Mouse (Mus musculus): ENCODE results near the gene Snx9. TPM values are rescaled to one million over a fixed set of nuclear protein-coding genes. Genes with fewer than 3 reads are reported as not detected.

Gene Snx9
- total and polyA plus RNA-seq, 3 experiments = 26.7 to 55.5 (median 46.7) TPM

GRCm38 (mm10) chr17:5870696-5871095 lies 29.6 kb downstream of the Snx9 start:
- DNase-seq (ENCODE audit: low spot score) = no peak
- Histone ChIP-seq H3K4me3 (ENCODE audit: low read depth, low read length) (no peak overlapping the region), H3K36me3 (replicated peaks) (peaks cover 29% of the 10 kb centered on the region), H3K4me1 (ENCODE audit: insufficient read depth, low read depth, low read length) (peaks cover 16% of the 10 kb centered on the region), H3K9me3 (replicated peaks) (no peaks in the 10 kb centered on the region), H3K27me3 (ENCODE audit: insufficient read depth, low read length) (no peaks in the 10 kb centered on the region)
- no peak for TF ChIP-seq CTCF (IDR thresholded peaks at IDR 0.05; ENCODE audit: low read depth, low read length)
- TF ChIP-seq GATA1 (IDR thresholded peaks at IDR 0.05; ENCODE audit: borderline replicate concordance, low read length) = no peak
- no peak for TF ChIP-seq TAL1 (conservative IDR thresholded peaks at IDR 0.05; ENCODE audit: low read depth, low read length)
- no peak for TF ChIP-seq POLR2AphosphoS5 (IDR thresholded peaks at IDR 0.05; ENCODE audit: insufficient replicate concordance, low read depth, low read length)
- ATAC-seq (ENCODE audit: extremely low read depth, insufficient number of reproducible peaks, low FRiP score, poor library complexity, severe bottlenecking) = no peak

DNA sequence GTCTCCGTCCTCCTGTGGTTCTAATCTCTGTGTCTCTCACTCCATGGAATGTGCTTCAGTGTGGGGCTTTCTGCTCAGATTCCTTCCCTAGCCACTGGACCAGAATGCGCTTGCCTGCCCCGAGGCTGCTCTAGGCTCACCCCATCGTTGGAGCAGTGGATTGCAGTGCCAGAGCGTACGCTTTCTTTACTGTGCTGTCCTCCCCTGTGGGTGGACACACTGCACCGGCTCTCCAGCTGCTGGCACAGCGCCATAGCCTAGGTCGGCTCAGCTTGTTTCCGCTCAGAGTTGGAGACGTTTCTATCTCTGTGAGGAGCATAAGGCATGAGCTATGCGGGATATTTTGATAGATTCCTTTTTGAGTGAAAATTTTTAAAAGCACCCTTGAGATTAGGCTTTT lies 31.4 kb downstream of the Snx9 start:
- Histone ChIP-seq H3K9me3 (replicated peaks) (no peaks in the 10 kb centered on the region), H3K4me3 (ENCODE audit: low read depth, low read length) (no peak overlapping the region), H3K4me1 (ENCODE audit: insufficient read depth, low read depth, low read length) (peaks cover 18% of the 10 kb centered on the region), H3K36me3 (replicated peaks) (peaks cover 30% of the 10 kb centered on the region), H3K27me3 (ENCODE audit: insufficient read depth, low read length) (no peaks in the 10 kb centered on the region)
- ATAC-seq (ENCODE audit: extremely low read depth, insufficient number of reproducible peaks, low FRiP score, poor library complexity, severe bottlenecking) (no peak), DNase-seq (ENCODE audit: low spot score) (no peak)
- TF ChIP-seq GATA1 (IDR thresholded peaks at IDR 0.05; ENCODE audit: borderline replicate concordance, low read length) (no peak), POLR2AphosphoS5 (IDR thresholded peaks at IDR 0.05; ENCODE audit: insufficient replicate concordance, low read depth, low read length) (no peak), TAL1 (conservative IDR thresholded peaks at IDR 0.05; ENCODE audit: low read depth, low read length) (no peak), CTCF (IDR thresholded peaks at IDR 0.05; ENCODE audit: low read depth, low read length) (no peak), GATA2 (IDR thresholded peaks at IDR 0.05; ENCODE audit: borderline replicate concordance, low read depth, low read length) (no peak)

DNA sequence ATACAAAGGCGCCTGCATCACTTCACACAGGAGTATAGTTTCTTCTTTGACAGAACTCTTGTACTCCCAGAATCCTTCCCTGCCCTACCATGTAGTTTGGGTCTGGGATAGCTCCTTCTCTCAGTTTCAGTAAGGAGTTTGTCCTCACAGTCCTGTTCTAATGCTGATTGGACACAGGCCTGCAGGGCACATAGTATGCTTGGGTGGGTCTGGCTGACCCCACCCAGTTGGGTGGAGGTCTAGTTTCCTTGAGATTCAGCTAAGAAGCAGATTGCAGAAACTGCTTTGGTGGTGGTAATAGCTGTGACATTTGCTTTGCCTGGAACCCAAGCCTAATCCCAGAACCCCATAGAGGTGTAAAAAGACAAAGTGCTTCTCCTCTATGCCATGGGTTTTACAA lies 33.4 kb downstream of the Snx9 start:
- Histone ChIP-seq H3K9me3 (replicated peaks) (no peaks in the 10 kb centered on the region), H3K36me3 (replicated peaks) (peaks cover 27% of the 10 kb centered on the region), H3K27me3 (ENCODE audit: insufficient read depth, low read length) (no peaks in the 10 kb centered on the region), H3K4me3 (ENCODE audit: low read depth, low read length) (no peak overlapping the region), H3K4me1 (ENCODE audit: insufficient read depth, low read depth, low read length) (peaks cover 20% of the 10 kb centered on the region)
- no peak for TF ChIP-seq GATA1 (IDR thresholded peaks at IDR 0.05; ENCODE audit: borderline replicate concordance, low read length)
- TF ChIP-seq TAL1 (conservative IDR thresholded peaks at IDR 0.05; ENCODE audit: low read depth, low read length) = no peak
- no peak for TF ChIP-seq CTCF (IDR thresholded peaks at IDR 0.05; ENCODE audit: low read depth, low read length)
- TF ChIP-seq GATA2 (IDR thresholded peaks at IDR 0.05; ENCODE audit: borderline replicate concordance, low read depth, low read length) = no peak
- DNase-seq (ENCODE audit: low spot score) (no peak), ATAC-seq (ENCODE audit: extremely low read depth, insufficient number of reproducible peaks, low FRiP score, poor library complexity, severe bottlenecking) (no peak)

- no peaks in the 10 kb centered on the region for H3K27me3 ChIP-seq (ENCODE audit: insufficient read depth, low read length)
- H3K9me3 ChIP-seq (replicated peaks) = no peaks in the 10 kb centered on the region
- H3K4me1 ChIP-seq (ENCODE audit: insufficient read depth, low read depth, low read length) = peaks cover 20% of the 10 kb centered on the region
- no peak for TF ChIP-seq POLR2AphosphoS5 (IDR thresholded peaks at IDR 0.05; ENCODE audit: insufficient replicate concordance, low read depth, low read length)
- TF ChIP-seq GATA2 (IDR thresholded peaks at IDR 0.05; ENCODE audit: borderline replicate concordance, low read depth, low read length) = no peak
- TF ChIP-seq CTCF (IDR thresholded peaks at IDR 0.05; ENCODE audit: low read depth, low read length) = no peak
- no peak for TF ChIP-seq TAL1 (conservative IDR thresholded peaks at IDR 0.05; ENCODE audit: low read depth, low read length)
- TF ChIP-seq GATA1 (IDR thresholded peaks at IDR 0.05; ENCODE audit: borderline replicate concordance, low read length) = no peak
- DNase-seq (ENCODE audit: low spot score) (no peak), ATAC-seq (ENCODE audit: extremely low read depth, insufficient number of reproducible peaks, low FRiP score, poor library complexity, severe bottlenecking) (no peak)
- no peak overlapping the region for H3K4me3 ChIP-seq (ENCODE audit: low read depth, low read length)
- H3K36me3 ChIP-seq (replicated peaks) = peaks cover 14% of the 10 kb centered on the region
These were observed 36.6 kb downstream of the Snx9 start for GRCm38 (mm10) chr17:5877611-5878157.

DNA sequence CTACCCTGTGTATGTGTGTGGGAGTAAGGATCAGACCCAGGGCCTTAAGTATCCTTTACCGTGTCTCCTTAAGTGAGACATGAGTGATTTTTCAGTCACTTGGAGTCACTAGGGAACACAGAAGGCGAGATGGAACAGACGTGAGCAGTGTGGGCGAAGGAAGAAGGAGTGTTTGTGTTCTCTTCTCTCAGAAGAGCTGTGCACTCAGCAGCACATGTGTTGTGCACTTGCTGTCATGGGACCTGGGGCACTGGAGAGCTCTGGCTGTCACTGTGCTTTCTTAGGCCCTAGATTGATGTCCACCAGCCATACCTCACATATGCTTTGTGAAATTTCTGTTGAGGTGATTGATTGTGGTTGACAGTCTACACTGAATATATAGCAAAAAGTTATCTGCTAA lies 37.7 kb downstream of the Snx9 start:
- DNase-seq (ENCODE audit: low spot score) (no peak), ATAC-seq (ENCODE audit: extremely low read depth, insufficient number of reproducible peaks, low FRiP score, poor library complexity, severe bottlenecking) (no peak)
- peaks cover 14% of the 10 kb centered on the region for H3K36me3 ChIP-seq (replicated peaks)
- H3K4me1 ChIP-seq (ENCODE audit: insufficient read depth, low read depth, low read length) = peaks cover 20% of the 10 kb centered on the region
- no peak overlapping the region for H3K4me3 ChIP-seq (ENCODE audit: low read depth, low read length)
- H3K27me3 ChIP-seq (ENCODE audit: insufficient read depth, low read length) = no peaks in the 10 kb centered on the region
- TF ChIP-seq GATA2 (IDR thresholded peaks at IDR 0.05; ENCODE audit: borderline replicate concordance, low read depth, low read length) (no peak), GATA1 (IDR thresholded peaks at IDR 0.05; ENCODE audit: borderline replicate concordance, low read length) (no peak), TAL1 (conservative IDR thresholded peaks at IDR 0.05; ENCODE audit: low read depth, low read length) (no peak), CTCF (IDR thresholded peaks at IDR 0.05; ENCODE audit: low read depth, low read length) (no peak), POLR2AphosphoS5 (IDR thresholded peaks at IDR 0.05; ENCODE audit: insufficient replicate concordance, low read depth, low read length) (no peak)
- H3K9me3 ChIP-seq (replicated peaks) = no peaks in the 10 kb centered on the region

- TF ChIP-seq POLR2AphosphoS5 (IDR thresholded peaks at IDR 0.05; ENCODE audit: insufficient replicate concordance, low read depth, low read length) = no peak
- no peak for TF ChIP-seq CTCF (IDR thresholded peaks at IDR 0.05; ENCODE audit: low read depth, low read length)
- TF ChIP-seq TAL1 (conservative IDR thresholded peaks at IDR 0.05; ENCODE audit: low read depth, low read length) = no peak
- TF ChIP-seq GATA2 (IDR thresholded peaks at IDR 0.05; ENCODE audit: borderline replicate concordance, low read depth, low read length) = no peak
- no peak for TF ChIP-seq GATA1 (IDR thresholded peaks at IDR 0.05; ENCODE audit: borderline replicate concordance, low read length)
- Histone ChIP-seq H3K4me1 (ENCODE audit: insufficient read depth, low read depth, low read length) (peaks cover 29% of the 10 kb centered on the region), H3K27me3 (ENCODE audit: insufficient read depth, low read length) (no peaks in the 10 kb centered on the region), H3K4me3 (ENCODE audit: low read depth, low read length) (no peak overlapping the region), H3K36me3 (replicated peaks) (peaks cover 36% of the 10 kb centered on the region), H3K9me3 (replicated peaks) (no peaks in the 10 kb centered on the region)
- ATAC-seq (ENCODE audit: extremely low read depth, insufficient number of reproducible peaks, low FRiP score, poor library complexity, severe bottlenecking) = peak; percentile 40
- peak; percentile 36 for DNase-seq (ENCODE audit: low spot score)
These were observed 44.3 kb downstream of the Snx9 start for GRCm38 (mm10) chr17:5885474-5885873.

All from G1E (cell line).